8 mouse cellular contexts compared by ENCODE assay signal in the genomic region with DNA sequence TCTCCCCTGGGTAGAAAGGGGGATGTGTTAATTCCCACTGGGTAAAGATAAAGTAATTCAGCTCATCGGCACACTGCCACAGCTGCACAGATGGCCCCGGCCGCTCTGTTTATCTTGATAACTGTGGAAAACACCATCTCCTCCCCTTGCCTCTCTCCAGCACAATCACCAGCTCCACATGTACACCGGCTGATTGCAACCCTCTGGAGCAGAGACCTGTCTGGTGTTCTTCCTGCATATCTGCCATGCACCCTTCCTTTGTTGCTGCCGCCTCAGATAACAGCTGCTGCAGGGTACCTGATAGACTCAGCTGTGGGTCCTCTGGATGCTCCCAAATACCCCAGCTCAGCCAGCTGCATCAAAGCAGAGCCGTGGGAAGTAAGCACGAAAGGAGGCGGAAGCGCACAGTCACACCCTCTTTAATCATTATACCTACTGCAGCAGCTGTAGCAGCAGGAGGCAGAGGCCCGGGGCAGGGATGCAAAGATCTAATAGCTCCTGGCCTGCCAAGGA.
DNase-seq lines count a peak whose midpoint lies in the region; ATAC-seq and TF ChIP-seq lines count a peak whose summit lies in the region.

No protein-coding gene starts in this region.

- no peaks in the 10 kb centered on the region for H3K27me3 ChIP-seq in kidney, embryonic 14.5 days (ENCODE audit: control insufficient read depth, insufficient read depth, low read length)
- no peaks in the 10 kb centered on the region for H3K27me3 ChIP-seq in kidney, adult 2 months (replicated peaks; ENCODE audit: control insufficient read depth, insufficient read depth, low read length)
- H3K27me3 ChIP-seq in hindbrain, embryonic 13.5 days: no peaks in the 10 kb centered on the region
- H3K27me3 ChIP-seq in midbrain, embryonic 14.5 days (ENCODE audit: control insufficient read depth, insufficient read depth, low read length): no peaks in the 10 kb centered on the region

- no peaks in the 10 kb centered on the region for H3K9me3 ChIP-seq in kidney, embryonic 14.5 days (ENCODE audit: control insufficient read depth, low read length)
- H3K9me3 ChIP-seq in hindbrain, embryonic 13.5 days: no peaks in the 10 kb centered on the region
- no peaks in the 10 kb centered on the region for H3K9me3 ChIP-seq in midbrain, embryonic 14.5 days (ENCODE audit: control insufficient read depth, low read length)

- TF ChIP-seq POLR2A in kidney, adult 2 months (IDR thresholded peaks at IDR 0.05; ENCODE audit: low read depth, low read length): no peak

- no peaks in the 10 kb centered on the region for H3K36me3 ChIP-seq in kidney, embryonic 14.5 days (ENCODE audit: control insufficient read depth, insufficient read depth, low read length)
- no peaks in the 10 kb centered on the region for H3K36me3 ChIP-seq in kidney, adult 2 months (ENCODE audit: control insufficient read depth, insufficient read depth, low read length)
- H3K36me3 ChIP-seq in hindbrain, embryonic 13.5 days: no peaks in the 10 kb centered on the region
- H3K36me3 ChIP-seq in midbrain, embryonic 14.5 days (ENCODE audit: control insufficient read depth, insufficient read depth, low read length): no peaks in the 10 kb centered on the region

- no peak overlapping the region for H3K4me3 ChIP-seq in kidney, embryonic 14.5 days (ENCODE audit: low read length)
- no peak overlapping the region for H3K4me3 ChIP-seq in kidney, adult 2 months (ENCODE audit: insufficient read depth, low read depth, low read length)
- no peak overlapping the region for H3K4me3 ChIP-seq in hindbrain, embryonic 13.5 days
- H3K4me3 ChIP-seq in midbrain, embryonic 14.5 days (replicated peaks; ENCODE audit: low read depth, low read length): no peak overlapping the region

- TF ChIP-seq CTCF in kidney, adult 2 months (conservative IDR thresholded peaks at IDR 0.05; ENCODE audit: insufficient read depth, insufficient read length, low read depth, low read length): no peak

- no peak for DNase-seq in kidney, adult 2 months
- peak; percentile 36 for DNase-seq in c-Kit-positive CD71-negative TER-119-negative erythroid progenitor cells, embryonic 14.5 days (ENCODE audit: low read depth)
- peak; percentile 63 for DNase-seq in midbrain, embryonic 14.5 days
- no peak for DNase-seq in urinary bladder, postnatal 25 days (ENCODE audit: low spot score)
- DNase-seq in adipocyte (ENCODE audit: low spot score): no peak
- no peak for DNase-seq in left cerebral cortex, adult 9 months (ENCODE audit: low spot score in 2 of 2)

- H3K9ac ChIP-seq in kidney, embryonic 14.5 days (ENCODE audit: low read depth, low read length): no peak overlapping the region; the same call in 1 of the 2 replicates
- H3K9ac ChIP-seq in hindbrain, embryonic 13.5 days: peak overlapping the region; percentile 44
- peak overlapping the region; percentile 2 for H3K9ac ChIP-seq in midbrain, embryonic 14.5 days (replicated peaks; ENCODE audit: low read length)

- H3K4me1 ChIP-seq in kidney, embryonic 14.5 days (ENCODE audit: control insufficient read depth, insufficient read depth, low read length): peaks cover 11% of the 10 kb centered on the region
- 0 out of 2 replicates have a peak, but pooled peaks cover 6% of the 10 kb centered on the region for H3K4me1 ChIP-seq in kidney, adult 2 months (ENCODE audit: control insufficient read depth, insufficient read depth, low read length)
- peaks cover 54% of the 10 kb centered on the region for H3K4me1 ChIP-seq in hindbrain, embryonic 13.5 days (replicated peaks)
- peaks cover 25% of the 10 kb centered on the region for H3K4me1 ChIP-seq in midbrain, embryonic 14.5 days (ENCODE audit: control insufficient read depth, insufficient read depth, low read length)

- peak; percentile 64; the same call in 1 of the 2 replicates for ATAC-seq in kidney, embryonic 14.5 days (ENCODE audit: low FRiP score, low TSS enrichment)
- peak; percentile 79 for ATAC-seq in hindbrain, embryonic 13.5 days (ENCODE audit: low FRiP score)
- ATAC-seq in midbrain, embryonic 14.5 days (ENCODE audit: low FRiP score, low TSS enrichment): peak; percentile 31; the same call in 1 of the 2 replicates

- H3K27ac ChIP-seq in kidney, embryonic 14.5 days (ENCODE audit: low read depth, low read length): no peak overlapping the region
- H3K27ac ChIP-seq in kidney, adult 2 months (ENCODE audit: insufficient read depth, low read depth, low read length): no peak overlapping the region
- peak overlapping the region; percentile 88 for H3K27ac ChIP-seq in hindbrain, embryonic 13.5 days
- H3K27ac ChIP-seq in midbrain, embryonic 14.5 days (replicated peaks; ENCODE audit: low read depth, low read length): peak overlapping the region; percentile 83

- peak overlapping the region; percentile 4; the same call in 1 of the 2 replicates for H3K4me2 ChIP-seq in kidney, embryonic 14.5 days (replicated peaks; ENCODE audit: low read depth, low read length)
- H3K4me2 ChIP-seq in hindbrain, embryonic 13.5 days: peak overlapping the region; percentile 34
- H3K4me2 ChIP-seq in midbrain, embryonic 14.5 days (ENCODE audit: low read length): no peak overlapping the region

- 6% methylated on average over 10 of the region's 10 CpGs for WGBS in kidney, embryonic 14.5 days
- 51% methylated on average over 10 of the region's 10 CpGs for WGBS in kidney, adult 2 months
- 15% methylated on average over 10 of the region's 10 CpGs for WGBS in hindbrain, embryonic 13.5 days
- WGBS in midbrain, embryonic 14.5 days: 9% methylated on average over 10 of the region's 10 CpGs

Comparison
In these comparisons a context has a peak if more than half of its experiments do, and no peak if none do; other contexts are left out.
1. H3K27ac ChIP-seq: peak in hindbrain, embryonic 13.5 days (single experiment) and midbrain, embryonic 14.5 days (single experiment); none in kidney, embryonic 14.5 days (single experiment) and kidney, adult 2 months (single experiment).
2. DNase-seq: peak in c-Kit-positive CD71-negative TER-119-negative erythroid progenitor cells, embryonic 14.5 days (single experiment) and midbrain, embryonic 14.5 days (single experiment); none in kidney, adult 2 months (single experiment), urinary bladder, postnatal 25 days (single experiment), adipocyte (single experiment) and left cerebral cortex, adult 9 months (0 of 2).
3. Peak in every context shown above with its lines, with median percentiles within 50 percentile points of each other: ATAC-seq.